Mouse (Mus musculus) urinary bladder, postnatal 0 days (tissue): ENCODE results near the gene Kcnk12. TPM values are rescaled to one million over a fixed set of nuclear protein-coding genes. Genes with fewer than 3 reads are reported as not detected.

Experiments used
- polyA plus RNA-seq: library from polyadenylated mRNA; unstranded; fragments of >200 nt; fragmentation: Nextera tagmentation; extraction: Ambion mirVana; gene quantifications from 2 replicates; pipeline ENCODE4 v1.2.1, GENCODE M21; 2015

The Kcnk12 gene
- 0.16 TPM in 1 of 2 replicates, not detected in the other for polyA plus RNA-seq

GRCm38 (mm10) chr17:87797688-87798291 lies at the start of gene Kcnk12:
Gene Kcnk12 (minus strand): TSS chr17:87797994.

Other genes with a start within 250 kb of the Kcnk12 start
- 71.7 and 72.9 TPM in 2 replicates for gene Epcam, start 162.0 kb downstream of the Kcnk12 start, polyA plus RNA-seq
- gene Msh2, start 125.7 kb downstream of the Kcnk12 start, polyA plus RNA-seq = 22.9 and 25.1 TPM in 2 replicates
- not detected in 2 replicates for gene Rpl36-ps4, start 123.0 kb upstream of the Kcnk12 start, polyA plus RNA-seq
- gene Msh6, start 177.1 kb upstream of the Kcnk12 start, polyA plus RNA-seq = 13.7 and 13.8 TPM in 2 replicates